Mouse (Mus musculus): ENCODE measurements around the gene Sema4c.

- TF ChIP-seq ZNF384 (IDR thresholded peaks at IDR 0.05; ENCODE audit: low read depth, low read length) = no peak
- TF ChIP-seq CHD2 (IDR thresholded peaks at IDR 0.05; ENCODE audit: low read depth, low read length) = no peak
- no peak for TF ChIP-seq MAFK (IDR thresholded peaks at IDR 0.05; ENCODE audit: insufficient read depth, low read depth, low read length)
- no peak for TF ChIP-seq HCFC1 (IDR thresholded peaks at IDR 0.05; ENCODE audit: borderline replicate concordance, insufficient read depth, low read length)
- TF ChIP-seq ZC3H11A (IDR thresholded peaks at IDR 0.05; ENCODE audit: borderline replicate concordance, low read depth, low read length) = no peak
Observed at GRCm38 (mm10) chr1:36529274-36529673, 28.9 kb downstream of the Sema4c start.
